Mouse (Mus musculus) megakaryocyte, embryonic 14.5 days (primary cell): Measurements from ENCODE around the gene Btbd1. TPM values are rescaled to one million over a fixed set of nuclear protein-coding genes. Genes with fewer than 3 reads are reported as not detected.

Experiments
- H3K27me3 ChIP-seq: replicated peaks from 2 replicates; pipeline ENCODE3; 2012; ENCODE audit warnings: inconsistent platforms
- H3K36me3 ChIP-seq: replicated peaks from 2 replicates; pipeline ENCODE3; 2012; ENCODE audit warnings: low read length, inconsistent platforms, mixed read lengths
- H3K4me1 ChIP-seq: 2 replicates; pipeline ENCODE4 v1.6.1; 2012; ENCODE audit warnings: inconsistent platforms
- H3K4me3 ChIP-seq: replicated peaks from 2 replicates; pipeline ENCODE3; 2012; ENCODE audit warnings: moderate library complexity, mild to moderate bottlenecking, inconsistent platforms
- H3K9me3 ChIP-seq: 2 replicates; pipeline ENCODE4 v1.6.1; 2012; ENCODE audit warnings: inconsistent platforms
- FLI1 ChIP-seq: IDR thresholded peaks from 2 replicates; pipeline ENCODE4 v1.6.1; 2012; ENCODE audit warnings: low read length, inconsistent platforms, mixed read lengths
- GATA1 ChIP-seq: IDR thresholded peaks from 3 replicates; pipeline ENCODE4 v1.6.1; 2012; ENCODE audit warnings: mixed read lengths, low read length, inconsistent platforms, borderline replicate concordance
- polyA plus RNA-seq: library from polyadenylated mRNA; stranded (reverse); fragments of >175 nt; gene quantifications from 2 replicates; pipeline ENCODE4 v1.2.3, GENCODE M21; 2012; ENCODE audit warnings: low replicate concordance; ENCODE audit not compliant: insufficient read depth

The Btbd1 gene
- polyA plus RNA-seq, 1 experiment: 5.8 TPM

GRCm38 (mm10) chr7:81861921-81862320 is 32.7 kb upstream of the Btbd1 start:
- Histone ChIP-seq H3K4me1 (peaks cover 68% of the 10 kb centered on the region), H3K27me3 (peaks cover 40% of the 10 kb centered on the region), H3K36me3 (peaks cover 20% of the 10 kb centered on the region), H3K9me3 (no peaks in the 10 kb centered on the region), H3K4me3 (peak overlapping the region; percentile 30)
- TF ChIP-seq FLI1 (no peak), GATA1 (no peak)

GRCm38 (mm10) chr7:81861461-81861860 is 32.2 kb upstream of the Btbd1 start:
- peaks cover 45% of the 10 kb centered on the region for H3K27me3 ChIP-seq
- H3K9me3 ChIP-seq: no peaks in the 10 kb centered on the region
- peaks cover 68% of the 10 kb centered on the region for H3K4me1 ChIP-seq
- no peak for TF ChIP-seq GATA1
- TF ChIP-seq FLI1: no peak
- H3K4me3 ChIP-seq: no peak overlapping the region
- peaks cover 15% of the 10 kb centered on the region for H3K36me3 ChIP-seq

- Histone ChIP-seq H3K4me3 (peak overlapping the region; percentile 92), H3K27me3 (peaks cover 49% of the 10 kb centered on the region), H3K9me3 (no peaks in the 10 kb centered on the region), H3K36me3 (peaks cover 13% of the 10 kb centered on the region), H3K4me1 (peaks cover 72% of the 10 kb centered on the region)
- no peak for TF ChIP-seq GATA1
- TF ChIP-seq FLI1: no peak
Measured at GRCm38 (mm10) chr7:81860996-81861395, 31.8 kb upstream of the Btbd1 start.

- peaks cover 4% of the 10 kb centered on the region for H3K36me3 ChIP-seq
- no peak for TF ChIP-seq FLI1
- no peak for TF ChIP-seq GATA1
- no peaks in the 10 kb centered on the region for H3K9me3 ChIP-seq
- H3K4me3 ChIP-seq: peak overlapping the region; percentile 92
- peaks cover 54% of the 10 kb centered on the region for H3K27me3 ChIP-seq
- H3K4me1 ChIP-seq: peaks cover 73% of the 10 kb centered on the region
Measured at GRCm38 (mm10) chr7:81860071-81860470, 30.8 kb upstream of the Btbd1 start.

- Histone ChIP-seq H3K36me3 (no peaks in the 10 kb centered on the region), H3K27me3 (peaks cover 54% of the 10 kb centered on the region), H3K9me3 (no peaks in the 10 kb centered on the region), H3K4me3 (peak within 1 kb of the TSS; percentile 92), H3K4me1 (peaks cover 75% of the 10 kb centered on the region)
- TF ChIP-seq GATA1 (no peak), FLI1 (no peak)
Measured at GRCm38 (mm10) chr7:81858968-81859721, 29.9 kb upstream of the Btbd1 start, which contains the start of gene Tm6sf1. TSS of gene Tm6sf1 (plus strand) at chr7:81859001.

GRCm38 (mm10) chr7:81858236-81858635 is 29.0 kb upstream of the Btbd1 start:
- peak overlapping the region; percentile 92 for H3K4me3 ChIP-seq
- H3K36me3 ChIP-seq: no peaks in the 10 kb centered on the region
- H3K4me1 ChIP-seq: peaks cover 70% of the 10 kb centered on the region
- TF ChIP-seq GATA1 (no peak), FLI1 (no peak)
- peaks cover 54% of the 10 kb centered on the region for H3K27me3 ChIP-seq
- H3K9me3 ChIP-seq: no peaks in the 10 kb centered on the region

- no peak for TF ChIP-seq GATA1
- no peak for TF ChIP-seq FLI1
- Histone ChIP-seq H3K36me3 (no peaks in the 10 kb centered on the region), H3K27me3 (peaks cover 48% of the 10 kb centered on the region), H3K9me3 (no peaks in the 10 kb centered on the region), H3K4me3 (peak overlapping the region; percentile 25), H3K4me1 (peaks cover 50% of the 10 kb centered on the region)
Measured at GRCm38 (mm10) chr7:81856221-81856620, 27.0 kb upstream of the Btbd1 start.

- Histone ChIP-seq H3K27me3 (peaks cover 48% of the 10 kb centered on the region), H3K36me3 (no peaks in the 10 kb centered on the region), H3K4me3 (peak within 1 kb of the TSS; percentile 25), H3K9me3 (no peaks in the 10 kb centered on the region), H3K4me1 (peaks cover 45% of the 10 kb centered on the region)
- no peak for TF ChIP-seq FLI1
- TF ChIP-seq GATA1: no peak
Measured at GRCm38 (mm10) chr7:81855694-81856093, 26.5 kb upstream of the Btbd1 start, which contains the start of gene Gm10160. TSS of gene Gm10160 (minus strand) at chr7:81855794.

GRCm38 (mm10) chr7:81854568-81855307 is 25.5 kb upstream of the Btbd1 start:
- peaks cover 42% of the 10 kb centered on the region for H3K4me1 ChIP-seq
- no peak for TF ChIP-seq GATA1
- H3K4me3 ChIP-seq: peak overlapping the region; percentile 51
- H3K9me3 ChIP-seq: no peaks in the 10 kb centered on the region
- H3K27me3 ChIP-seq: peaks cover 42% of the 10 kb centered on the region
- H3K36me3 ChIP-seq: no peaks in the 10 kb centered on the region

- H3K27me3 ChIP-seq: peaks cover 20% of the 10 kb centered on the region
- H3K36me3 ChIP-seq: no peaks in the 10 kb centered on the region
- TF ChIP-seq GATA1 (no peak), FLI1 (no peak)
- H3K9me3 ChIP-seq: peaks cover 6% of the 10 kb centered on the region; the same call in 1 of the 2 replicates
- peaks cover 30% of the 10 kb centered on the region for H3K4me1 ChIP-seq
- no peak overlapping the region for H3K4me3 ChIP-seq
Measured at GRCm38 (mm10) chr7:81851706-81852105, 22.5 kb upstream of the Btbd1 start.
